Mouse (Mus musculus) hindbrain, embryonic 14.5 days (tissue): ENCODE results near the gene Cep162. TPM values are rescaled to one million over a fixed set of nuclear protein-coding genes. Genes with fewer than 3 reads are reported as not detected.

Source experiments
- ATAC-seq: fragments of 200-750 bp; cut with Nextera tagmentation; 2 replicates; pipeline ENCODE4 v1.8.0; 2017; ENCODE audit warnings: moderate number of reproducible peaks, mild to moderate bottlenecking, moderate TSS enrichment, moderate library complexity; ENCODE audit not compliant: low FRiP score
- DNase-seq: peaks from one replicate; pipeline ENCODE4 v3.0.0-alpha.2; 2015; ENCODE audit warnings: low spot score
- H3K27ac ChIP-seq: fragments of 300-500 bp; sonication (generic); 2 replicates; pipeline ENCODE4 v1.5.1; 2014; ENCODE audit warnings: mild to moderate bottlenecking, moderate library complexity
- H3K27me3 ChIP-seq: fragments of 300-500 bp; sonication (generic); 2 replicates; pipeline ENCODE4 v1.6.1; 2014; ENCODE audit warnings: mild to moderate bottlenecking, low read length, mixed read lengths; ENCODE audit not compliant: control insufficient read depth, insufficient read depth
- H3K36me3 ChIP-seq: fragments of 300-500 bp; sonication (generic); replicated peaks from 2 replicates; pipeline ENCODE4 v1.6.1; 2014; ENCODE audit not compliant: control insufficient read depth, insufficient read depth
- H3K4me1 ChIP-seq: fragments of 300-500 bp; sonication (generic); replicated peaks from 2 replicates; pipeline ENCODE4 v1.6.1; 2014; ENCODE audit warnings: antibody characterized with exemption, low read length, mixed read lengths; ENCODE audit not compliant: control insufficient read depth, insufficient read depth
- H3K4me2 ChIP-seq: fragments of 300-500 bp; sonication (generic); replicated peaks from 2 replicates; pipeline ENCODE4 v1.6.1; 2014; ENCODE audit warnings: mild to moderate bottlenecking, moderate library complexity
- H3K4me3 ChIP-seq: fragments of 300-500 bp; sonication (generic); replicated peaks from 2 replicates; pipeline ENCODE4 v1.5.1; 2014; ENCODE audit warnings: mild to moderate bottlenecking, low read length
- H3K9ac ChIP-seq: fragments of 300-500 bp; sonication (generic); 2 replicates; pipeline ENCODE4 v1.6.1; 2014
- H3K9me3 ChIP-seq: fragments of 300-500 bp; sonication (generic); 2 replicates; pipeline ENCODE4 v1.6.1; 2016; ENCODE audit warnings: low read length; ENCODE audit not compliant: control insufficient read depth
- WGBS: fragments of 180-500 bp; shearing (Covaris S2); extraction: QIAGEN DNeasy Blood & Tissue Kit; methylation state at CpG from one replicate; pipeline ENCODE4 v1.1.7; 2014; 5-methylcytosine and 5-hydroxymethylcytosine counted together
- polyA plus RNA-seq: library from polyadenylated mRNA; unstranded; fragments of >200 nt; fragmentation: Nextera tagmentation; extraction: Ambion mirVana; gene quantifications from 2 replicates; pipeline ENCODE4 v1.2.1, GENCODE M21; 2014

Cep162 gene
- 6.2 and 7.1 TPM in 2 replicates for polyA plus RNA-seq

- no peaks in the 10 kb centered on the region for H3K27me3 ChIP-seq
- H3K4me3 ChIP-seq, result peak within 1 kb of the TSS; percentile 72
- WGBS, result under 1% methylated on average over 41 of the region's 41 CpGs
- no peaks in the 10 kb centered on the region for H3K9me3 ChIP-seq
- H3K27ac ChIP-seq, result peak within 1 kb of the TSS; percentile 90
- peak; percentile 99 for ATAC-seq
- no peaks in the 10 kb centered on the region for H3K36me3 ChIP-seq
- H3K9ac ChIP-seq, result peak within 1 kb of the TSS; percentile 76
- H3K4me2 ChIP-seq, result peak within 1 kb of the TSS; percentile 65
- peaks cover 5% of the 10 kb centered on the region; the same call in 1 of the 2 replicates for H3K4me1 ChIP-seq
- peak; percentile 89 for DNase-seq
Measured at GRCm38 (mm10) chr9:87254903-87255695, at the start of gene Cep162. Cep162 (minus strand) TSS chr9:87255536.

GRCm38 (mm10) chr9:87303196-87303595, 47.9 kb upstream of the Cep162 start:
- no peak overlapping the region for H3K4me3 ChIP-seq
- no peaks in the 10 kb centered on the region for H3K36me3 ChIP-seq
- no peak overlapping the region for H3K9ac ChIP-seq
- no peaks in the 10 kb centered on the region for H3K27me3 ChIP-seq
- H3K27ac ChIP-seq, result no peak overlapping the region
- DNase-seq, result no peak
- no peaks in the 10 kb centered on the region for H3K4me1 ChIP-seq
- H3K9me3 ChIP-seq, result no peaks in the 10 kb centered on the region
- no peak overlapping the region for H3K4me2 ChIP-seq
- ATAC-seq, result no peak

GRCm38 (mm10) chr9:87298900-87299299, 43.6 kb upstream of the Cep162 start:
- 56% methylated on average over 12 of the region's 12 CpGs for WGBS
- Histone ChIP-seq H3K4me2 (no peak overlapping the region), H3K27ac (no peak overlapping the region), H3K9me3 (no peaks in the 10 kb centered on the region), H3K4me1 (no peaks in the 10 kb centered on the region), H3K36me3 (no peaks in the 10 kb centered on the region), H3K4me3 (no peak overlapping the region), H3K9ac (no peak overlapping the region), H3K27me3 (no peaks in the 10 kb centered on the region)
- DNase-seq (peak; percentile 25), ATAC-seq (peak; percentile 55; the same call in 1 of the 2 replicates)

- H3K4me2 ChIP-seq, result no peak overlapping the region
- H3K9me3 ChIP-seq, result no peaks in the 10 kb centered on the region
- ATAC-seq (no peak), DNase-seq (no peak)
- no peaks in the 10 kb centered on the region for H3K27me3 ChIP-seq
- no peaks in the 10 kb centered on the region for H3K36me3 ChIP-seq
- H3K27ac ChIP-seq, result no peak overlapping the region
- no peak overlapping the region for H3K4me3 ChIP-seq
- H3K9ac ChIP-seq, result no peak overlapping the region
- WGBS, result 87% methylated on average over 1 of the region's 1 CpGs
- no peaks in the 10 kb centered on the region for H3K4me1 ChIP-seq
Measured at GRCm38 (mm10) chr9:87297522-87297921, 42.2 kb upstream of the Cep162 start.

- DNase-seq (no peak), ATAC-seq (peak; percentile 83)
- H3K27ac ChIP-seq, result peak overlapping the region; percentile 90
- H3K9ac ChIP-seq, result peak overlapping the region; percentile 76
- H3K4me2 ChIP-seq, result peak overlapping the region; percentile 65
- H3K36me3 ChIP-seq, result no peaks in the 10 kb centered on the region
- H3K4me3 ChIP-seq, result peak overlapping the region; percentile 72
- 25% methylated on average over 6 of the region's 6 CpGs for WGBS
- H3K27me3 ChIP-seq, result no peaks in the 10 kb centered on the region
- no peaks in the 10 kb centered on the region for H3K9me3 ChIP-seq
- H3K4me1 ChIP-seq, result peaks cover 5% of the 10 kb centered on the region; the same call in 1 of the 2 replicates
Measured at GRCm38 (mm10) chr9:87255696-87256030, 327 bp upstream of the Cep162 start.

- no peak overlapping the region for H3K9ac ChIP-seq
- H3K9me3 ChIP-seq, result no peaks in the 10 kb centered on the region
- no peak overlapping the region for H3K27ac ChIP-seq
- H3K4me3 ChIP-seq, result no peak overlapping the region
- DNase-seq, result peak; percentile 66
- 57% methylated on average over 3 of the region's 3 CpGs for WGBS
- peaks cover 46% of the 10 kb centered on the region for H3K36me3 ChIP-seq
- H3K27me3 ChIP-seq, result no peaks in the 10 kb centered on the region
- no peak overlapping the region for H3K4me2 ChIP-seq
- H3K4me1 ChIP-seq, result no peaks in the 10 kb centered on the region
- 0 out of 2 replicates have a peak, but pooled peaks have one; percentile 40 for ATAC-seq
Measured at GRCm38 (mm10) chr9:87248118-87248517, 7.2 kb downstream of the Cep162 start.

- H3K4me2 ChIP-seq, result no peak overlapping the region
- H3K9ac ChIP-seq, result no peak overlapping the region
- no peak overlapping the region for H3K4me3 ChIP-seq
- no peaks in the 10 kb centered on the region for H3K27me3 ChIP-seq
- no peak for DNase-seq
- peaks cover 50% of the 10 kb centered on the region for H3K36me3 ChIP-seq
- H3K9me3 ChIP-seq, result no peaks in the 10 kb centered on the region
- ATAC-seq, result no peak
- H3K4me1 ChIP-seq, result no peaks in the 10 kb centered on the region
- H3K27ac ChIP-seq, result no peak overlapping the region
- WGBS, result 98% methylated on average over 1 of the region's 1 CpGs
Measured at GRCm38 (mm10) chr9:87247678-87248077, 7.7 kb downstream of the Cep162 start.

- no peak overlapping the region for H3K4me2 ChIP-seq
- no peak for ATAC-seq
- no peak overlapping the region for H3K4me3 ChIP-seq
- peaks cover 75% of the 10 kb centered on the region for H3K36me3 ChIP-seq
- WGBS, result 81% methylated on average over 4 of the region's 4 CpGs
- no peak overlapping the region for H3K27ac ChIP-seq
- H3K9ac ChIP-seq, result no peak overlapping the region
- no peak for DNase-seq
- no peaks in the 10 kb centered on the region for H3K4me1 ChIP-seq
- no peaks in the 10 kb centered on the region for H3K27me3 ChIP-seq
- H3K9me3 ChIP-seq, result no peaks in the 10 kb centered on the region
Measured at GRCm38 (mm10) chr9:87213204-87213603, 42.1 kb downstream of the Cep162 start.

- Histone ChIP-seq H3K36me3 (peaks cover 77% of the 10 kb centered on the region), H3K27me3 (no peaks in the 10 kb centered on the region), H3K9me3 (no peaks in the 10 kb centered on the region), H3K27ac (no peak overlapping the region), H3K4me1 (no peaks in the 10 kb centered on the region), H3K9ac (no peak overlapping the region), H3K4me2 (no peak overlapping the region), H3K4me3 (no peak overlapping the region)
- DNase-seq, result no peak
- no peak for ATAC-seq
- WGBS, result 96% methylated on average over 9 of the region's 9 CpGs
Measured at GRCm38 (mm10) chr9:87210830-87211339, 44.5 kb downstream of the Cep162 start.
